Mouse (Mus musculus) bone marrow macrophage, adult 2 months (primary cell): ENCODE measurements around the gene Angptl4.

Experiments used
- CTCF ChIP-seq: IDR thresholded peaks from 2 replicates; pipeline ENCODE4 v1.5.1; 2012; ENCODE audit warnings: low read depth, mild to moderate bottlenecking, low read length, moderate library complexity
- POLR2A ChIP-seq: IDR thresholded peaks from 2 replicates; pipeline ENCODE4 v1.6.1; 2012; ENCODE audit warnings: mild to moderate bottlenecking, low read depth, low read length, borderline replicate concordance

DNA sequence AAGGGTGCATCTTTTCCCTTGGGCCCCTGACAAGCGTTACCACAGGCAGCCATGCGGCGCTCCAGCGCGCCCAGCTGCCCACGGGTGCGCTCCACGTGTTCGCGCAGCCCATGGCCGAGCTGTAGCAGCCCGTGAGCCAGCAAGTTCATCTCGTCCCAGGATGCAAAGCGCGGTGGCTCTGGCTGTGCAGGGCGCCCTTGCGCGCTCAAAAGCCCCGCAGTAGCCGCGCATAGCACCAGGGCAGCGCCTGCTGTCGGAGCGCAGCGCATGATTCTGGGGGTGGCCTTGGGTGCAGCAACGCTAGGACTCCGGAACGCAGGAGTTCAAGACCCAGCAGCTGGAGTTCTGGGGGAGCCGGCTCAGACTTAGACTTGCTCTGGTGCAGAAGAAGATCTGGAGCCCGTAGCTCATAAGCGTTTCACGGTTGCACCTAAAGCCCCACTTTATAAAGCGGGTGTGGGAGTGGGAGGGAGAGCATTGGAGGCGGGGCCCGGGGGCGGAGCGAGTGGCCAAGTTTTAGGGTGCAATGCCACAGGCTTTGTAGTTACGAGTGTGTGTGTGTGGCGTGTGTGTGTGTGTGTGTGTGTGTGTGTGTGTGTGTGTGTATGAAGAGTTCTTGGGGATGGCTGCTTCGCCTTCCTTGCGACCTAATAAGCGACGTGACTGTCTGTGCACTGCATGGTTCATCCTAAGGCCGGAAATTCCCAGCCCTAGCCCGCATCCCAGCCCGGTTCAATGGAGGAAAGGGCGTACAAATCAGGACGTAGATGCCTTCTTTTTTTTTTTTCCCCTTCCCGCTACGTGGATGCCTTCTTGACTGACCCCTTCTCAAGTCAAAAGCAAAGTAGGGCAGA lies at the start of gene Angptl4:
- TF ChIP-seq POLR2A, result no peak
- TF ChIP-seq CTCF, result no peak
